Mouse (Mus musculus) left cerebral cortex, postnatal 25 days (tissue): Measurements from ENCODE around the gene Lrrc41. TPM values are rescaled to one million over a fixed set of nuclear protein-coding genes. Genes with fewer than 3 reads are reported as not detected.

Source experiments
- DNase-seq, 2 experiments: peaks; one replicate each; pipeline ENCODE4 v3.0.0; 2022; ENCODE audit warnings: low spot score in 2 of 2, mixed read lengths in 1 of 2
- intact Hi-C: fragments of 180-260 bp; cut with DNase I; formaldehyde crosslinking; loops from one replicate; pipeline ENCODE4 v1.15.1; 2025
- total RNA-seq, 2 experiments: library from RNA; stranded (reverse); gene quantifications; 2 replicates each; pipeline ENCODE4 v1.2.3; 2021

Lrrc41 gene
- total RNA-seq, 2 experiments from 2014 or later = 45.3 to 47.7 TPM

DNA sequence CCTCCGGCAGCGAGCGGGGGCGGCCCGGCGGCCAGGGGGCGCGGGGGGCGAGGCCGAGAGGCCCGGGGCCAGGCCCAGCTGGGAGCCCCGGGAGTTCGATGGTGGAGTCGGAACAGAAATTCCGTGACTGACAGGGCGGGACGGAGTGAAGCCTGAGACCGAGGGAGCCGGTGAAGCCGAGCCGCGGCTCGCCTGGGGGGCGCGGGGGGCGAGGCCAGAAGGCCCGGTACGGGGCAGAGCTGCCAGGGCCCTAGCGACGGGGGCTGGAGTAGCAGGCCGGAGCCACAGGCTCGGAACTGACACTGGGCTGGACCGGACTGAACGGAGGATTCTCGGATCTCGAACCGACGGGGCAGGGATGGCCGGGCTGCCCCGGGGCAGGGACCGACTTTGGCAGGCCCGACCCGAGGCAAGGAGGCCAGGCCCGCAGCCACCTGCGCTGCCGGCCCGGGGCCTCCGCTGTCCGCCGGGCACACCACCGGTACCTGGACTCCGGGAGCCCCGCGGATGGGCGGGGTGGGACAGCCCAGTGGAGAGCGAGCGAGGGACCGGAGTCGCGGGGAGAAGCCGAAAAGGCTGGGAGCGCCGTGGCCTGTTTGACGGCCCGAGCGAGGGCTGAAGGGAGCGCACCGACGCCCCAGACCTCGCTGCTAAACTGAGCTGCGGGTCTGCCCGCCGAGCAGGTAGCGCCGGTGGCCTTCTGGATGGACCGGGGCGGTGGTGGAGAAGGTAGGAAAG, 731 bp downstream of the Lrrc41 start:
- intact Hi-C loops = no loop called here
- peak; percentile 51 to 57 for DNase-seq

DNA sequence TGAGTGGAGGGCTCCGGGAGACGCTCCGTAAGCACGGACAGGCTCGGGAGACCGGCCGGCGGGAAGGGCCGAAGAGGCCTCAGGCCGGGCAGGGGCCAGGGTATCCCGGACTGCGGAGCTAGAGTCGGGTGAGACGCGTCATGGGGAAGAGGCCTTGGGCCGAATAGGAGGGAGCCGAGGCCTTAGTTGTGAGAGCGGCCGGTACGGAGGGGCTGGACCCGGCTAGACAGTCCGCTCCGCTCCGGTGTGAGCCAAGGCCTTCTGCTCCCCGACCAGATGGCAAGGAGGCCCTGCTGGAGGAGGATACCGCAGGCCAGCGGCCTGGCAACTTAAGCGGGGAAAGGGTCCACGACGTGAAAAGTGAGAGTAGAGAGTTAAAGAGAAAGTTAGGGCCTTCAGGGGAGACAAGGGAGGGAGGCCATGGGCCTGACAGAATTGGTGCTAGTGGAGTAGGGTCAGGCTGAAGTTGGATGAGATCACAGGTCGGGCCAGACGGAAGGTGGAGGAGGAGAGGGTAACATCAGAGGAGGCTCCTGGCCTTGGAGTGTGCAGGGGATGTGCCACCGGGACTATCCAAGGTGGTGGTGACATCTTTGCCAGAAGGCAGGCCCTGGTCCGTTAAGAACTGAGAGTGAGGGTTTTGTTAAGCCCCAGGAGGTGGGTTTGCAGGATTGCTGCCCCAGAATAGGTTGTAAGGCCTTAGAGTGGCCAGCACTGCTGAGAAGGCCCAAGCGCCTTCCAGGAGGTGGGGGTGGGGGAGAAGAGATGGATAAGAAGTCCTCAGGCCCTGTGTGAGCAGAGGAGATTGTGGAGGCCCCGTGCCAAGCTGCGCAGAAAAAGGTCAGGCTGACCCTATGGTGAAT, 1.5 kb downstream of the Lrrc41 start:
- intact Hi-C loops = no loop called here
- DNase-seq = peak in 1 of 2 experiments; percentile 34

DNA sequence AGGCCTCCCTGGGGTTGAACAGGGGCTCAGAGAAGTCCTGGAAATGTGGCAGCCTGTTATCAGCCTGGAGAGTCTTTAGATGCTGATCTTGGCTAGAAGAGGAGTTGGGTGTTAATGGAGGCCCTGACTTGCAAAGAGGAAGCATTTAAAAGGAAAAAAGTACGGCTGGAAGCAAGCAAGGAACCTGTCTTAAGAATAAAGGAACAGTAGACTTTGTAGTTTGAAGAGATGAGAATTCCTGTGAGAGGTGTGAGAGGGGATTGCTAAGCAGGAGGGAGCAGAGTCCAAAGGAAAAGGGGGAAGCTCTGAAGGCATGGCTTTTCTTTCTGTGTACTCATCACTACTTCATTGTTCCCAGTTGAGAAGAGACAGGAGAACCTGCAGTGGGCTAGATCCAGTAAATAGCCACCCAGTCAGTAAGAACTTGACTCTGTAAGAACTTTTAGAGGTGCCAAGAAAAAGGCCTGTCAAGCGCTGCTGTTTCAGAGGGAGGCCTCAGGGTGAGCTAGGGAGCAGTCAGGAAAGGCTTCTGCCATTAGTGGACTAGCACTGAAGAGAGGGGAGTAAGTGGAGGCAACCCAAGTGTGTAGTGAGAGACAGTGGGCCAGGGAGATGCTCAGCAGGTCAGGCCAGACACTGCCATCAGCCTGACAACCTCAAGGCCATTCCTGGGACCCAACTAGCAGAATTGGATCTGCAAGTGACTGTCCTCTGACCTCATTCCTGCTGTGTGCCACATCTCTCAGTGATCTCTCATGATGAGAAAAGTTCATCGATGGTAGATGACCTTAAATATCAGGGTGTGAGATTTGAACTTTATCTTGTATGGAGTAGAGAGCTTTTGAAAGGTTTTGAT, 2.4 kb downstream of the Lrrc41 start:
- no peak for DNase-seq
- intact Hi-C loops = no loop called here

DNA sequence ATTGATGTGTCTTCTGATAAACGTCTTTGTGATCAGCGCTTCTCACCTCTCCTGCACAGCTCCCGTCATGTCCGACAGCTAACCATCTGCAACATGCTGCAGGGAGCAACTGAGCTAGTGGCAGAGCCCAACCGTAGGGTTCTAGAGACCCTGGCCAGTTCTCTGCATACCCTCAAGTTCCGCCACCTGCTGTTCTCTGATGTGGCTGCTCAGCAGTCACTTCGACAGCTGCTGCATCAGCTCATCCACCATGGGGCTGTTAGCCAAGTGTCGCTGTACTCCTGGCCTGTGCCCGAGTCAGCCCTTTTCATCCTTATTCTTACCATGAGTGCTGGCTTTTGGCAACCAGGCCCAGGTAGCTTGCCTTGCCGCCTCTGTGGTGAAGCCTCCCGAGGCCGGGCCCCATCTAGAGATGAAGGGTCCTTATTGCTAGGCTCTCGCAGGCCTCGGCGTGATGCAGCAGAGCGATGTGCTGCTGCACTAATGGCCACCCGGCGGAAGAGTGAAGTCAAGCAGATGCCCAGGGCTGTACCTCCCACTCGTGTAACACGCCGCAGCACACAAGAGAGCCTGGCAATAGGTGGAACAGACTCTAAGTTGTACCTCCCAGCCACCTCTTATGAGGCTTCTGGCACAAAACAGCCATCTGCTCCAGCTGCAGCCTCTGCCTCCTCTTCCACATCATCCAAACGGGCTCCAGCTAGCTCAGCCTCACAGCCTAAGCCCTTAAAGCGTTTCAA, 13.6 kb downstream of the Lrrc41 start:
- intact Hi-C loops = no loop called here
- peak in 1 of 2 experiments; percentile 29 for DNase-seq

DNA sequence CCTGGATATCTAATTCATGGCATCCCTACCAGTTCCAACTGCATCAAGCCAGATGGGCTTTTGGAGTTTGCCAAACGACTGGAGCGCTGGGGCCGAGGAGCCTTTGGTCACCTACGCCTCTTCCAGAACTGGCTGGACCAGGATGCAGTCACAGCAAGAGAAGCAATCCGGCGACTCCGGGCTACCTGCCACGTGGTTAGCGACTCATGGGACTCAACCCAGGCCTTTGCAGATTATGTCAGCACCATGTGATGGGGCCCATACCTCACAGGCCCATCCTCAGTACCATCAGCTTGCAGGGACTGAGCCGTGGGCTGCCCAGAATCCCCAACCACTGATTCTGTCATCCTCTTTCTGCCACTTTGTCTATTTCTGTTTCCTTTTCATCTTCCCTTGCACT, 21.2 kb downstream of the Lrrc41 start:
- DNase-seq = no peak
- intact Hi-C loops = no loop called here

DNA sequence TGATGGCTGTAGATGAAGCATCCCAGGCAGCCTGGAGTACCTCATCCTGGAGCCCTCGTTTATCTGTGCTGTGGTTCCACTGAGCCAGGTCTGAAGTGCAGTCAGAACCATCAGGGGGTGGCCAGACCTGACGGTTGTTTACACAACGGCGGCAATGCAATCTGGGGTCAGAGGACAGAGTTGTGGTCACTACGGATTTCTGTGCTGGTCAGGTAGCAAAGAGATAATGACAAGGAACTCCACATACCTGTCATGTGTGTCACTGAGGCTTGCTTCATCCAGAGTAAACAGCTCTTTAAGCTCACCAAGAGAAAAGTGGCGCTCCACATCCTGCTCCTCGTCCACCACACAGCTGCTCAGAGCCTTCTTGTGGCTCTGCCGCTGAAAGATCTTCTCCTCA, 22.1 kb downstream of the Lrrc41 start:
- intact Hi-C loops = no loop called here
- no peak for DNase-seq

DNA sequence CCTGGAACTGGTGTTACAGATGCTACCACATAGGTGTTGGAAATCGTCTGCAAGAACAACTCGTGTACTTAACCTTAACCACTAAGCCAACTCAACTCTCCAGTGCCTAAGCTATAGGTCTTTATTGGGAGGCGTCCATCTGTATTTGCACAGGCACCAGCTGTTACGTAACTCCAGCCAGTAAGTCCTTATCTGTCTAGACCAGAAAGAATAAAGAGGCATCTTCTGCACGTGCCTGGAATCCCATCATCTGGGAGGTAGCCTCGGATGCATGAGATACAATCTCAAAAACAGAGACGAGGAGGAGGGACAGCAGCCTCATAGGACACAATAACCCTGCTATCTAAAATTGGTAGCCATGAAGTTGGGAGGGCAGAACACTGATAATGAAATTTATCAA, 25.9 kb downstream of the Lrrc41 start:
- intact Hi-C loops = no loop called here
- DNase-seq = no peak

DNA sequence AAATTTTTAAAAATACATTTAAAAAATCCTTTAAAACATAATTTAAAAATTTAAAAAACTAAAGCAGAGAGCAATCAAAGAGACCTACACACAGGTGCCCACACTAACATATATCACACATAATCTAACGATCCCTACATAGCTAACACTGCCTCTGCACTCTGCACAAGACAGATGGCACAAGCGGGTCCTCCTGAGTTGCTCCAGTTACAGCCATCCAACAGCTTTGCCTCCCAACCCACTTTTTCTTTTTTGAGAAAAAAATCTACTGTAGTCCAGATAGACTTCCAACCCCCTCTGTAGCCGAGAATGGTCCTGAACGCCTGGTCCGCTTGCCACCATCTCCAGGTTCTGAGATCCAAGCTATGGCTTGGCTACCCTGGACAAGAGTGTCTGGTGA, 30.2 kb downstream of the Lrrc41 start:
- peak in 1 of 2 experiments; percentile 72 for DNase-seq
- intact Hi-C loops = no loop called here

DNA sequence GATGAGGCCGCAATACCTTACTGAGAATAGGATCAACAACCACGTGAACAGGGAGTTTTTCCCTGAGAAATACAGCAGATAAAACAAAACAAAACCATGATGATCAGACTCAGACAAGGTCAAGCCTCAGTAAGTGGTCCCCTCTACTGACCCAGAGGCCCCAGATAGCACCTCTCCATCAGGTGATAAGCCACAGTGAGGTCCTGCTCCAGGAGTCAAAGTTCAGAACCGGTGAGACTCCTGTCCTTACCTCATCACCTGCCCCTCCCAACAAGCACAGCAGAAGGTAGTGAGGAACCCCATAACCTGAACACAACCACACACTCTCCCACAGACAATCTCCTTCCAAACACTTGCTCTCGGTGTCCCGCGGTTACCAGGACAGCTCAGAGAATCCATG, 35.6 kb downstream of the Lrrc41 start:
- intact Hi-C loops = no loop called here
- DNase-seq = no peak

DNA sequence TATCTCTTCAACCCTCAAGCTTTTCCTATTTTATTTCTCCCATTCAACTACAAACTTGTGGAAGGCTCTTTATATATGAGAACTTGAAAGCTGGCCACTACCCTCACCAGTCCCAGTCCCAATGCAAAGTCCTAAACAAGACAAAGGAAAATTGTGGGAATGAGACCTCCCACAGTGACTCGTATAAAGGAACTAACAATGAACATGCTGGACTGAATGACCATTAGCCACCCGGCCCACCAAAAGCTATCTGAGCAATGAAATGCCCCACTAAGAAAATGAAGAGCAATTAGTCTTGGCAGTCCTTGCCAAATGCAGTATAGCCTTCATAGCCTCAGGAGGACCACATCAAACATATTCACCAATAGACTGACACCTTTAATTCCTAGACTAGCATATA, 36.4 kb downstream of the Lrrc41 start:
- DNase-seq = no peak
- intact Hi-C loops = no loop called here

DNA sequence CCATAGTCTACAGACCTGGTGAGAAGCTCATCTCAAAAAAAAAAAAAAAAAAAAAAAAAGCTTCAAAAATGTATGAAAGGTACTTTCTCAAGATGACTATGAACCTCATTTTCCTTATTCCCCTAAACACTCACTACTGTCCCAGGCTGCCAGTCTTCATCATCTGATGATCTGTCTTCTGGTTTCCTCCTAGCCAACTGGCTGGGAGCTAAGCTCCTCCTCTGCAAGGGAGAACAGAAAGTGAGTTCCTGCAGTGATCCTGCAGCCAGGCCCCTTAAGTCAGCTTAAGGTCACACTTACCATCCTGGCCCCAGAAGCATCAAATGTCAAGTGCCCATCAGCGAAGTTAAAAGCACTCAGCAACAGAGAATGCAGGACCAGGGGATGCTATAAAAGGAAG, 47.7 kb downstream of the Lrrc41 start:
- intact Hi-C loops = no loop called here
- DNase-seq = no peak

DNA sequence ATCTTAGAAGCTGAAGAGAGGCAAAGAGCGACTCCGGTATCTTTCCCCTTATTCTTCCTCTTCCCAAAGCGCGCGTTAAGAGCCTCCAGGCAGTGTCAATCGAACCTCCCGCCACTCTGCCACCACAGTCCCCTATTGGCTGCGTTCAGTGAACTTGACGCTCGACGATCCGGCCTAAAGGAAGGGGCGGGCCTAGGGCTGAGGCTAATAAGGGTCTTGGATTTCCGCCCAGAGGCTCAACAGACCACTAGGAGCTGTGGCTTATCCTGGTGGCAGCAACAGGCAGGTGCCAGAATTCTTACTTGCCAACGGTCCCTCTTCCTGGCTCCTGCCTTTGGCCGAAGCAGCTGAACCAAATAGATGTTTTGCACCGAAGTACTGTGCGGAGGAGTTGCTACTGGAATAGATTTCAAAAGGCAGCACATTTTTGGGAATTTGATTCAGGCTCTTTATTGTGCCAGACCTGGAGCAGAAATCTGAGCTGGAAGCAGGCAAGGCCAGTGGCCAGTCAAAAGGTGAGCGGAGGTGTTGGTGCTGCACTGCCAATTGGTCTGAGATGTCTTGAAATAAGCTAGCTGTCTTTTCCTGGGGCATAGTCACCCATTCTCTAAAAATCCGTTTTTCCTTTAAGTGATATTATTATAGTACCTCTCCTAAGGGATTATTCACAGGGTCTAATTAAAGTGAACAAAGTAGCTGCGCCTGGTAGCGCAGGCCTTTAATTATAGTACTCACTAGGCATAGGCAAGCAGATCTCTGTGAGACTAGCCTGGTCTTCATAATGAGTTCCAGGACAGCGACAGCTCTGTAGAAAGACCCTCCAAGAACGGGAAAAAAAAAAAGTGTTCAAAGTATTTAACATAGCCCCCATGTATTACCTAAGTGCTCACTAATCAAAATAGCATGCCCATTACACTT, 48.8 kb downstream of the Lrrc41 start, which contains the start of the genes Rad54l and Pomgnt1:
Rad54l (minus strand) TSS at position 89 of the 918 bp plus-strand sequence.
Pomgnt1 (plus strand) TSS at position 239 of the 918 bp plus-strand sequence.
- intact Hi-C loops = no loop called here

DNA sequence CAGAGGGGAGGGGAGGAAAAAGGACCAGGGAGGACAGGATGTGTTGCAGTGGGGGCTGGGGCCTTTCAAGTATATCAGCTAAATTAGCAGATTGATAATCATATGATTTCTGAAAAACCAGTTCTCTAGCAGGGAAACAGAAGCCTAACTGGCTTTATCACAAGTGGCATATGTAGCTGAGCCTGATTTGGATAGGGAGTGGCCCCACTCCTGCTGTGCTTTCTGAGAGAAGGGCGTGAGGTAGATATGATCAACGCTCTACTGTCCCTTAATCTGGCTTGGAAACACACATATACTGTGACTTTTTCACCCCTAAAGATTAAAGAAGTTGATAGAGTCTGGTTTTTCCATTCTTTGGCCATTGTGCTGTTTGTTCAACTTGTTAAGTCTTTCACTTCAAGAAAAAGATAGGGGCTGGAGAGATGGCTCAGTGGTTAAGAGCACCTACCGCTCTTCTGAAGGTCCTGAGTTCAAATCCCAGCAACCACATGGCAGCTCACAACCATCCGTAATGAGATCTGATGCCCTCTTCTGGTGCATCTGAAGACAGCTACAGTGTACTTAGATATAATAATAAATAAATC, 50.8 kb downstream of the Lrrc41 start:
- intact Hi-C loops = no loop called here
- DNase-seq = no peak

More for the DNA sequence above, 48.8 kb downstream of the Lrrc41 start, which contains the start of the genes Rad54l and Pomgnt1:
- peak; percentile 71 to 84 for DNase-seq

DNA sequence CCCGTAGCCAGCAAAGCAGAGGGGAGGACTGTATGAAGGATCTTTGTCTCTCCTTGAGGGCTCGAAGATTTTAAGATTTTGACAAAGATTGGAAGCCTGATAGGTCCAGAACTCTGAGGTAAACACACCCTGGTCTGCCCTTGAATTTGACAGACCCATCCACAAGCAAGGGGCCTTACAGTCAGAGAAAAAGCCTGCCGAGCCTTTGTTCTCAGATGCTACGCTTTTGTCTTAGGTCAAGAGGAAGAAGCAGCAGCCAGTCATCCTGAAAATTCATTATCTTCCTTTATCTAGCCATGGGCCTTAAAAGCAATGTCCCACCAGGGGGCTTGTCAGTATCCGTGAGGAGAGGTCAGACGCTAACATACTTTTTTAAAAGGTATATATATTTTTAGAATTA, 52.9 kb downstream of the Lrrc41 start:
- intact Hi-C loops = no loop called here
- no peak for DNase-seq

DNA sequence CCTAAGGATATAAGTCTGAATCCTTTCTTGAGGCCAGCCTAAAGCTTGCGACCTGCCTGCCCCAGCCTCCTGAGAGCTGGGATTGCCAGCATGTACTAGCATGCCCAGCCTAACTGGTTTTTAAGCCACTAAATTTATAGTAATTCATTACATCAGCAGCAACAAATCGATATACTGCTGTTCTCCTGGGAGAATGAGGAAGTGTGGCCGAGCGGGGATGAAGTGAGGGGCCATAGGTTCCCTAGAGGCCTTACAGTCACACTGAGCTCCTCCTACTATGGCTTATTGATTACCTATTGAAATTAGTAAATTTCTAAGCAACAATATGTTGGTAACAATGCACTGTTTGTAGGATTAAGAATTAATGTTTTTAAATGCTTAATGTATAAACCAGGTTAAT, 58.1 kb downstream of the Lrrc41 start:
- DNase-seq = no peak
- intact Hi-C loops = no loop called here

DNA sequence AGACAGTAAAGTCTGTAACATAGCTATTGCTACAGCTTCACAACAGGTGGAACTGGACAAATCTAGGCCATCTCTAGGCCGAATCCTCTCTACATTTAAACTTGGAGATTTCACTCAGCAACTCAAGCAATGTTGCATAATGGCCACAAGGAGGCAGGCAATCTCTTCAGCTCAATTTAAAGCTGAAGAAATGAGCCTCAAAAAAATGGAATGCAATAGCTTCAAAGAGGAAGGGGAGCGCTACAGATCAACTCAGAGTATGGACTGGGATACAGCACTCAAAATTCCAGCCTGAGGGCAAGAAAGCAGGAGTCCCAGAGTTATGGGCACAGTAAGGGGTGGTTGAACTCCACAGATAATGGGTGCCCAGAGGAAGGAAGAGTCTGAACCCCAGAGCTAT, 59.9 kb downstream of the Lrrc41 start:
- DNase-seq = peak in 1 of 2 experiments; percentile 42
- intact Hi-C loops = no loop called here

DNA sequence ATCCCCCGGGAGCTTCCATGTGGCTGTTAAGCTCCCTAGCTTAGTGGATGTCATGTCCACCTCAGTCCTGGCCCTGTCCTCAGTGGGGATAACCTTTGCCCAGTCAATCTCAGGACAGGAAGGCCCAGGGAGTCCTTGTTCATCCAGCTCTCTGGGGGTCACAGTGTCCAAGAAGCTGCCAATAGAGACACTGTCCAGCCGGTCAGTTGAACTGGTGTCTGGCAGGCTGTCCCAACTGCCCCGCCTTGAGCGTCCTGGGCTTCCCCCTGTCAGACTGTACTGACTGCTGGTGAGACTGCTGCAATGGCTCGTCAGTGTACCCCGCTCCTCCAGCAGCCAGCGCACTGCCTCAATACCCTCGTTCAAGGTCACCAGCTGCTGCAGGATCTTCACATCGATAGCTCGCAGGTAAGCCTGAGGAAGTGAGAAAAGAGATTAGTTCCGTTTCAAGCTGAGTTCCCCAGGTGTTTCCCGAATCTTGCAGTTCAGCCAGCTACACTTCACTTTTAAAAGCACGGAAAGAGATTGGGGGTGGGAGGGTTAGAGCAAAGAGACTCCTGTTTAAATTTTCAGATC, 62.4 kb downstream of the Lrrc41 start:
- intact Hi-C loops = no loop called here
- DNase-seq = no peak
